Mouse (Mus musculus): ENCODE measurements around the gene Pomt2. TPM values are rescaled to one million over a fixed set of nuclear protein-coding genes. Genes with fewer than 3 reads are reported as not detected.
A peak's percentile ranks its signal among the peaks of the same experiment; 100 is the strongest.

Pomt2 gene
- 0.09 and 0.11 TPM in 2 replicates for polyA plus RNA-seq (2012)

- Histone ChIP-seq H3K27me3 (ENCODE audit: control insufficient read depth) (no peaks in the 10 kb centered on the region), H3K4me3 (replicated peaks) (peak within 1 kb of the TSS; percentile 97), H3K9me3 (ENCODE audit: control insufficient read depth, low read length) (peaks cover 15% of the 10 kb centered on the region), H3K36me3 (ENCODE audit: control insufficient read depth) (peaks cover 9% of the 10 kb centered on the region), H3K4me1 (ENCODE audit: control insufficient read depth) (peaks cover 25% of the 10 kb centered on the region)
- TF ChIP-seq GATA1 (IDR thresholded peaks at IDR 0.05; ENCODE audit: low read length) = no peak
- TF ChIP-seq TAL1 (IDR thresholded peaks at IDR 0.05; ENCODE audit: low read length) = no peak
These were observed at the start of gene Pomt2 for GRCm38 (mm10) chr12:87147395-87148089. Gene Pomt2 (minus strand): TSS chr12:87147968.

- no peaks in the 10 kb centered on the region for H3K36me3 ChIP-seq (ENCODE audit: control insufficient read depth)
These were observed 48.5 kb upstream of the Pomt2 start for GRCm38 (mm10) chr12:87196310-87196709.

GRCm38 (mm10) chr12:87195069-87195468 lies 47.3 kb upstream of the Pomt2 start:
- Histone ChIP-seq H3K4me1 (ENCODE audit: control insufficient read depth) (peaks cover 18% of the 10 kb centered on the region), H3K36me3 (ENCODE audit: control insufficient read depth) (no peaks in the 10 kb centered on the region), H3K9me3 (ENCODE audit: control insufficient read depth, low read length) (no peaks in the 10 kb centered on the region), H3K27me3 (ENCODE audit: control insufficient read depth) (peaks cover 13% of the 10 kb centered on the region), H3K4me3 (replicated peaks) (no peak overlapping the region)
- TF ChIP-seq TAL1 (IDR thresholded peaks at IDR 0.05; ENCODE audit: low read length) (no peak), GATA1 (IDR thresholded peaks at IDR 0.05; ENCODE audit: low read length) (no peak)

More at GRCm38 (mm10) chr12:87196310-87196709, 48.5 kb upstream of the Pomt2 start:
- Histone ChIP-seq H3K4me3 (replicated peaks) (no peak overlapping the region), H3K4me1 (ENCODE audit: control insufficient read depth) (peaks cover 21% of the 10 kb centered on the region), H3K27me3 (ENCODE audit: control insufficient read depth) (peaks cover 25% of the 10 kb centered on the region), H3K9me3 (ENCODE audit: control insufficient read depth, low read length) (no peaks in the 10 kb centered on the region)
- no peak for TF ChIP-seq TAL1 (IDR thresholded peaks at IDR 0.05; ENCODE audit: low read length)
- TF ChIP-seq GATA1 (IDR thresholded peaks at IDR 0.05; ENCODE audit: low read length) = no peak

DNA sequence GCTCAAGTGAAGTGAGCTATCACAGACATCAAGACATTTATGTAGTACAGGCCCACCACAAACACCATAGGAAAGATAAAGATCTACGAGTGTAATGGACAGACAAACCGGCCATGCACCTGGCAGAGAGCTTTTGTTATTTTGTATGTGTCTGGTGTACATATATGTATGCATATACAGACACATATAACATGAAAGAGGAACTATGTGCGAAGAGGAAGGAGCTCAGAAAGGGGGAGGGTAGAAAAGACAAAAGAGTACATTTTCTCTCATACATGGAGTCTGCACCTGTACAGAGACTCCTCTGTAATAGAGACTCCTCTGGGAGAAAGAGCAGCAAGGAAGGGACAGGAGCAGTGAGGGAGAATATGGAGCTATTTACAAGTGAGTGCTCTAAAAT lies 45.2 kb upstream of the Pomt2 start:
- Histone ChIP-seq H3K36me3 (ENCODE audit: control insufficient read depth) (no peaks in the 10 kb centered on the region), H3K9me3 (ENCODE audit: control insufficient read depth, low read length) (no peaks in the 10 kb centered on the region), H3K4me1 (ENCODE audit: control insufficient read depth) (peaks cover 3% of the 10 kb centered on the region), H3K27me3 (ENCODE audit: control insufficient read depth) (no peaks in the 10 kb centered on the region), H3K4me3 (replicated peaks) (no peak overlapping the region)
- TF ChIP-seq TAL1 (IDR thresholded peaks at IDR 0.05; ENCODE audit: low read length) = no peak
- TF ChIP-seq GATA1 (IDR thresholded peaks at IDR 0.05; ENCODE audit: low read length) = no peak

- no peak for TF ChIP-seq GATA1 (IDR thresholded peaks at IDR 0.05; ENCODE audit: low read length)
- TF ChIP-seq TAL1 (IDR thresholded peaks at IDR 0.05; ENCODE audit: low read length) = no peak
- Histone ChIP-seq H3K36me3 (ENCODE audit: control insufficient read depth) (peaks cover 2% of the 10 kb centered on the region), H3K27me3 (ENCODE audit: control insufficient read depth) (no peaks in the 10 kb centered on the region), H3K4me1 (ENCODE audit: control insufficient read depth) (no peaks in the 10 kb centered on the region), H3K9me3 (ENCODE audit: control insufficient read depth, low read length) (no peaks in the 10 kb centered on the region), H3K4me3 (replicated peaks) (no peak overlapping the region)
These were observed 29.9 kb upstream of the Pomt2 start for GRCm38 (mm10) chr12:87177631-87178030.

DNA sequence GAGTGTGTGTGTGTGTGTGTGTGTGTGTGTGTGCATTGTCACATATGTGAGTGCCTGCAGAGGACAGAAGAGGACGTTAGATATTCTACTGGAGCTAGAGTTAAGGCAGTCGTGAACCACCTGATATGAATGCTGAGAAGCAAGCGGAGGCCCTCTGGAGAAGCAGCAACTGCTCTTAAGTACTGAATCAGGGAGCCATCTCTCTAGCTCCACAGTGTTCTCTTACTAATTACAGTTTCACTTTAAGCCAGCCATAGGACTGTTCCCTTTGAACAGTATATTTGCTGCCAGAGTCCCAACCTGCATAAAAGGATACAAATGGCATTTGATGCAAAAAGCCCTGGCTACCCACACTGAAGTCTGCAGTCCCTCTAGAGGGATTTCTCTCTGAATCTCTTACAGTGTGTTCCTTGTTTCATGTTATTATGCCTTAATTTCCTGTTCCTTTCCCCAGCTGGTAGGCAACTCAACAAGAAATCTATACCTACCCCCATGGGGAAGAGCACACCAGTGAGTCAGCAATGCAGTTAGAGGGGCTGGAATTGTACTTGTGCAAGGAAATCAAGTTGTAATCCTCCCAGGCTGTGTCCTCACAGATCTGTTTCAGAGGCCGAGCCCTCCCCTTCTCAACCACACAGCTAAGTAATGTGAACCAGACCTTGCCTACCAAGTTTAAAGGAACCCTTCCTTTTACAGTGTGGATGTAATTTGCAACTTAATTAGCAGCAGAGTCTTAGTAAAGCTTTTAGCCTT lies 27.6 kb upstream of the Pomt2 start:
- no peak overlapping the region for H3K4me3 ChIP-seq (replicated peaks)
- no peak for TF ChIP-seq GATA1 (IDR thresholded peaks at IDR 0.05; ENCODE audit: low read length)
- TF ChIP-seq TAL1 (IDR thresholded peaks at IDR 0.05; ENCODE audit: low read length) = no peak
- no peaks in the 10 kb centered on the region for H3K4me1 ChIP-seq (ENCODE audit: control insufficient read depth)
- no peaks in the 10 kb centered on the region for H3K27me3 ChIP-seq (ENCODE audit: control insufficient read depth)
- no peaks in the 10 kb centered on the region for H3K9me3 ChIP-seq (ENCODE audit: control insufficient read depth, low read length)
- peaks cover 11% of the 10 kb centered on the region for H3K36me3 ChIP-seq (ENCODE audit: control insufficient read depth)

DNA sequence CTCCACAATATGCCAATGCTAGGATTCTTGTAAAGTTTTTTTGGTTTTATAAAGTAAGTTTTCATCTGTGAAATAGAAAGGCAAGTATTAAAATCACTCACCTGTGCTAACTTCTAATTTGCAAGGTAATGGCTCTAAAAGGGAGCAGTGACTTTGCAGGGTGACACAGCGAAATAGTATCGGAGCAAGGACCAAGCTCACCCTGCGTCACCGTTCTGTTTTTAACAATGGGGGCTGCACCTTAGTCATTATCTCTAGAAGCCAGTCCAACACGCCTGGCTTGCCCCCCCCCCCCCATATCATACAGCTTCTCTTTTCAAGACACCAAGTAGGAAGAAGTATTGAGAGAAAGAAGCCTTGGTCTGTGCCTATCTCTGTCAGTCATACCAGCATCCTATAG lies 13.0 kb upstream of the Pomt2 start:
- H3K36me3 ChIP-seq (ENCODE audit: control insufficient read depth) = peaks cover 41% of the 10 kb centered on the region

GRCm38 (mm10) chr12:87160310-87160709 lies 12.5 kb upstream of the Pomt2 start:
- Histone ChIP-seq H3K4me1 (ENCODE audit: control insufficient read depth) (peaks cover 31% of the 10 kb centered on the region), H3K9me3 (ENCODE audit: control insufficient read depth, low read length) (peaks cover 8% of the 10 kb centered on the region), H3K4me3 (replicated peaks) (no peak overlapping the region), H3K27me3 (ENCODE audit: control insufficient read depth) (no peaks in the 10 kb centered on the region), H3K36me3 (ENCODE audit: control insufficient read depth) (peaks cover 45% of the 10 kb centered on the region)
- no peak for TF ChIP-seq TAL1 (IDR thresholded peaks at IDR 0.05; ENCODE audit: low read length)
- TF ChIP-seq GATA1 (IDR thresholded peaks at IDR 0.05; ENCODE audit: low read length) = no peak

More for the DNA sequence above, 13.0 kb upstream of the Pomt2 start:
- Histone ChIP-seq H3K9me3 (ENCODE audit: control insufficient read depth, low read length) (peaks cover 3% of the 10 kb centered on the region), H3K4me1 (ENCODE audit: control insufficient read depth) (peaks cover 31% of the 10 kb centered on the region), H3K27me3 (ENCODE audit: control insufficient read depth) (no peaks in the 10 kb centered on the region), H3K4me3 (replicated peaks) (no peak overlapping the region)
- TF ChIP-seq GATA1 (IDR thresholded peaks at IDR 0.05; ENCODE audit: low read length) = no peak

GRCm38 (mm10) chr12:87158099-87158498 lies 10.3 kb upstream of the Pomt2 start:
- H3K27me3 ChIP-seq (ENCODE audit: control insufficient read depth) = no peaks in the 10 kb centered on the region
- H3K36me3 ChIP-seq (ENCODE audit: control insufficient read depth) = peaks cover 32% of the 10 kb centered on the region
- peaks cover 22% of the 10 kb centered on the region for H3K9me3 ChIP-seq (ENCODE audit: control insufficient read depth, low read length)
- H3K4me1 ChIP-seq (ENCODE audit: control insufficient read depth) = peaks cover 28% of the 10 kb centered on the region
- TF ChIP-seq GATA1 (IDR thresholded peaks at IDR 0.05; ENCODE audit: low read length) (no peak), TAL1 (IDR thresholded peaks at IDR 0.05; ENCODE audit: low read length) (no peak)
- H3K4me3 ChIP-seq (replicated peaks) = peak overlapping the region; percentile 32
